Mouse (Mus musculus): ENCODE measurements at regions not wholly inside any gene's neighbourhood (a gene's known extent, or its start where the extent isn't known, plus 50 kb on each side); places are given as distances from the start of the nearest gene placed in this dataset.
A peak's percentile ranks its signal among the peaks of the same experiment; 100 is the strongest.

DNA sequence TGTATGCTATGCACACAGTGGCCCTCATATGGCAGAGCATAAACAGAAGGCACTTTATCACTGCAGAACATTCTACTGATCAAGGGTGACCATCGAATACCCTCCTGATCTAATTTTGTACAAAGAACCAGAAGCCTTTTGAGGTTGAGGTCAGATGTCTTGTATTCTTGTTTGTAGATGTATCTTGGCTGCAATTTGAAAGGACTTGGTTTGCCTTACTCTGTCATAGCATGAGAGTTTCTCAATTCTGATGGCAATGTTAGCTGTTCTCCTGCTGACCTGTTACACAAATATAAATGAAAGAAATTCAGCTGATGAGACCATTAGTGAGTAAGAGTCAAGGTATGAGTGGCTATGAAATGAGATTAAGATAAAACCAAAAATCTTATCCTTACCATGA lies 199.1 kb upstream of the Aldoart1 start:
- DNase-seq = no peak

- DNase-seq = no peak
Measured at GRCm38 (mm10) chr4:73047804-73048203, 195.4 kb upstream of the Aldoart1 start.

DNA sequence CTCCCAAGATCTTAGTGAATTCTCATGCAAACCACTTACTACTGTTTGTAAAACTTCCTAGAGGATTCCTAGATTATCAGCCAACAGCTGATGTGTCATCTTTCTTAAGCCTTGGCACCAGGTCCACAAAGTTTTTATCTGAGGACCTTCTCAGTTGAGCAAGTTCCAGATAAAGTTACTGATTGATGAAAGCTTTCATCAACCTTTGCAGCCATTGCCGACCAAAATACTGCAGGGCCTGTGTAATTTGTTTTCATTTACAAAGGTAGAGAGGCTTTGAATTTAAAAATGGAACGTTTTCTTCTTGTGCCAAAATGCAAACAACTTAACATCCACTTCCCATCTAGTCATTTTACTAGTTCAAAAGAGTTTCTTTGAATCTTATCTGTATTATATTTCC lies 191.9 kb upstream of the Aldoart1 start:
- DNase-seq = no peak

DNA sequence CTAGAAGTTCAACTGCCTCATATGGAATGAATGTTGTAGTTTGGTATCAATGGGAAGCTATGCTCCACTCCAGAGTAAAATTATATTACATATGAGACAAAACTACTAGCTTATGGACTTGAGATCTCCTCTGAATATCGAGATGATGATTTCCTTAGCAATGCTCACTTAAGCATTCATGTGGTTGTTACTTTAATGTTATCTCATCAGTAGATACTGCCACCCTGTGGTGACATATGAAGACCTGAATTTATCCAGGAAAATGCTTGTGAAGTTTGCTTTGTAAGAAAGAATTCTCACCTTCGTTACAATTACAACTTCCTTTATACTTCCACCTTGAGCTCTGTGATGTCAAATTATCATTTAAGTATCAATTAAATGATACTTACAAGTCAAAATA lies 190.2 kb upstream of the Aldoart1 start:
- DNase-seq = no peak

DNA sequence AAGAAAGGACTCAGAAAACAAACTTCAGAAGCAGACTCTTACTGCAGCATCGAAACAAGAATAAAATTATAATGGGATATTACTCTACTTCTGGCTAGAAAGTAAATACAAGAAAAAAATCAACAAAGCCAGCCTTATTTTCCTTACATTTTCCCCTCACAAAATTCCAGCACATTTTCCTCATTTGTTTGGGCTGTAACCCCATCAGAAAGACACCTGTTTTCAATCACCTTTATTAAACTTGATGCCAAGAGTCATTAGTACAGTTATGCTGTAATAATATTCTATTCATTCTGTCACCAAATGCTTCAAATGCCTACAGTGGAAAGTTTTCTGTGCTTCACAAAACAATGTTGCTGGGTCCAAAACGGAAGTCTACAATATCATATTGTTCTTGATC lies 189.1 kb upstream of the Aldoart1 start:
- no peak for DNase-seq

DNA sequence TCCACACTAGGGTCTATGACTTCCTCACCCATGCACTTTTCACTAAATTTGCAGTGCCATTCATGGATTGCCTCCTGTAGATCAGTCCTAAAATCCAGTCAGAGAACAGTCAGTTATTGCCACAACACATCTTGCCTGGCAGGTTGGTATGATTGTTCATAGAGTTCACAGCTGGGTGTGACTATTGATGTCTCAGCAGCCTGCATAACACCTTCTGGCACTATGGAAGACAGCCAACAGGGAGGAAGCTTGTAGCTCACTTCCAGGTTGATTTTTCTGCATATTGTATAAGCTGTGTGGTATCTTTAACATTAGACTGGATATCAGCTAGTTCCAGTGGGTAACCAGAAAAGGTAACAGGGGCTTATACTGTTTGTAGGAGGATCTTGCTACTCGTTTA lies 145.3 kb upstream of the Aldoart1 start:
- DNase-seq = peak; percentile 31

- DNase-seq = no peak
Measured at GRCm38 (mm10) chr4:72996102-72996501, 143.7 kb upstream of the Aldoart1 start.

DNA sequence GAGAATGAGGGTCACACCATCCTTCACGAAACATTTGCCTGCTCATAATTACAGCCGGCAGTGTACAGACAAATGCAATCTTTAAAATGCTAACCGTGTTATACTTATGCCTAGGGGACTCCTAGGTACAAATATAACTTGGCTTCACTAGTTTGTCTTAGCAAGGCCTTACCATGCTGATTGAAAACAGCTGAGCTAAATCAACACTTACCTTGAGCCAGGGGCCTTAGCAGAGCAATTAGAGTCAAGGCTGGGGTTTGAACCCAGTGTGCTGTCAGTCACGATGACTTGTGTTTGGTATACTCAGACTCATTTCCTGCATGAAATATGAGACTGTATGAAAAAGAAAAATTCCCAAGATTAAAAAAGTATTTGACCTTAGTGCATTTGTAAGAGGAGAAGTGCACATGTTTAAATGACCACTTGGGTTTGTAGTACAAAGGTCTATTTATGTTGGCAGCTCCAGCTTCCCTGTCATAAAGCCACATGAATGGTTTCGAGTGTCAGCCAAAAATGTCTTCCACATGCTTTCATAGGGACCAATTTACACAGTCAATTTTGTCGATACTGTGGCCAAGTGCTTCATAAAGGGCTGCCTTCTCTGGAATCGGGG lies 94.0 kb upstream of the Aldoart1 start:
- no peak for DNase-seq

GRCm38 (mm10) chr4:72923396-72923795 lies 71.0 kb upstream of the Aldoart1 start:
- DNase-seq = no peak

- peak; percentile 21 for DNase-seq
Measured at GRCm38 (mm10) chr4:72914991-72915390, 62.6 kb upstream of the Aldoart1 start.

Measured in cerebellum, adult 9-11 months (tissue).